7 mouse cellular contexts compared by ENCODE assay signal in the genomic region with DNA sequence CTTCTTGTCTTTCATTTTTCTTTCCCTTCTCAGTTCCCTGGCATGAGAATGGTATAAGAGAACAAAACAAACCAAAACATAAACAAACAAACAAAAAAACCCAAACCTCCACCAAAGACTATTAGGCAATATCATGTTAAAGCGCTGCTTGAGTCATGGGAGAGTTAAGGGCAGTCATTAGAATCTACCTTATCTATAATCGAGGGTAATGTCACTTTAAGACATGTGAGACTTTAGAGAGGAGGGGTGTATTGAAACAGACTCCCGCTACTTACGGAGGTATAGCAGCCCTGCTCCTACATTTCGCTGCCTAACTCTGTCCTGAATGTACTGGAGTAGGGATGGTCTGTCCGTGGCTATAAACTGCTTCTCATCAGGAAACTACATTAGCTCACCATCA. TPM values are rescaled to one million over a fixed set of nuclear protein-coding genes. Genes with fewer than 3 reads are reported as not detected.
DNase-seq lines count a peak whose midpoint lies in the region; ATAC-seq lines count a peak whose summit lies in the region.

Gene Fam19a1 (plus strand): TSS at position 301 of the 400 bp plus-strand sequence.

- H3K36me3 ChIP-seq in kidney, embryonic 16.5 days (ENCODE audit: insufficient read depth, low read length): no peaks in the 10 kb centered on the region
- no peaks in the 10 kb centered on the region for H3K36me3 ChIP-seq in embryonic facial prominence, embryonic 12.5 days
- no peaks in the 10 kb centered on the region for H3K36me3 ChIP-seq in hindbrain, embryonic 15.5 days
- H3K36me3 ChIP-seq in limb, embryonic 15.5 days: no peaks in the 10 kb centered on the region

- no peaks in the 10 kb centered on the region for H3K27me3 ChIP-seq in kidney, embryonic 16.5 days (ENCODE audit: insufficient read depth, low read length)
- H3K27me3 ChIP-seq in embryonic facial prominence, embryonic 12.5 days: no peaks in the 10 kb centered on the region
- H3K27me3 ChIP-seq in hindbrain, embryonic 15.5 days: no peaks in the 10 kb centered on the region
- H3K27me3 ChIP-seq in limb, embryonic 15.5 days: no peaks in the 10 kb centered on the region

- H3K9ac ChIP-seq in kidney, embryonic 16.5 days (replicated peaks; ENCODE audit: low read length): 0 out of 2 replicates have a peak within 1 kb of the TSS, but pooled peaks have one; percentile 51
- no peak within 1 kb of the TSS for H3K9ac ChIP-seq in embryonic facial prominence, embryonic 12.5 days
- H3K9ac ChIP-seq in hindbrain, embryonic 15.5 days: peak within 1 kb of the TSS; percentile 36; the same call in 1 of the 2 replicates
- no peak within 1 kb of the TSS for H3K9ac ChIP-seq in limb, embryonic 15.5 days

- H3K27ac ChIP-seq in kidney, embryonic 16.5 days (ENCODE audit: low read length): no peak within 1 kb of the TSS
- no peak within 1 kb of the TSS for H3K27ac ChIP-seq in embryonic facial prominence, embryonic 12.5 days
- H3K27ac ChIP-seq in hindbrain, embryonic 15.5 days (replicated peaks): no peak within 1 kb of the TSS
- no peak within 1 kb of the TSS for H3K27ac ChIP-seq in limb, embryonic 15.5 days

- peak within 1 kb of the TSS; percentile 99 for H3K4me2 ChIP-seq in kidney, embryonic 16.5 days (replicated peaks; ENCODE audit: low read depth, low read length)
- H3K4me2 ChIP-seq in embryonic facial prominence, embryonic 12.5 days (replicated peaks): peak within 1 kb of the TSS; percentile 40
- H3K4me2 ChIP-seq in hindbrain, embryonic 15.5 days: peak within 1 kb of the TSS; percentile 67
- peak within 1 kb of the TSS; percentile 39 for H3K4me2 ChIP-seq in limb, embryonic 15.5 days

- H3K4me1 ChIP-seq in kidney, embryonic 16.5 days (ENCODE audit: insufficient read depth, low read length): peaks cover 17% of the 10 kb centered on the region
- H3K4me1 ChIP-seq in embryonic facial prominence, embryonic 12.5 days: peaks cover 6% of the 10 kb centered on the region
- H3K4me1 ChIP-seq in hindbrain, embryonic 15.5 days (replicated peaks): peaks cover 19% of the 10 kb centered on the region
- H3K4me1 ChIP-seq in limb, embryonic 15.5 days: peaks cover 14% of the 10 kb centered on the region; the same call in 1 of the 2 replicates

- WGBS in kidney, embryonic 16.5 days: 20% methylated on average over 6 of the region's 6 CpGs
- 24% methylated on average over 6 of the region's 6 CpGs for WGBS in embryonic facial prominence, embryonic 12.5 days
- 32% methylated on average over 6 of the region's 6 CpGs for WGBS in hindbrain, embryonic 15.5 days
- 20% methylated on average over 6 of the region's 6 CpGs for WGBS in limb, embryonic 15.5 days

- peak within 1 kb of the TSS; percentile 38 for H3K4me3 ChIP-seq in kidney, embryonic 16.5 days (ENCODE audit: low read length)
- H3K4me3 ChIP-seq in embryonic facial prominence, embryonic 12.5 days: peak within 1 kb of the TSS; percentile 15; the same call in 1 of the 2 replicates
- H3K4me3 ChIP-seq in hindbrain, embryonic 15.5 days: peak within 1 kb of the TSS; percentile 43
- peak within 1 kb of the TSS; percentile 28 for H3K4me3 ChIP-seq in limb, embryonic 15.5 days

- no peak for ATAC-seq in kidney, embryonic 16.5 days (ENCODE audit: low FRiP score, low TSS enrichment)
- no peak for ATAC-seq in embryonic facial prominence, embryonic 12.5 days (ENCODE audit: insufficient number of reproducible peaks, insufficient read depth, low FRiP score, low TSS enrichment)
- ATAC-seq in hindbrain, embryonic 15.5 days (ENCODE audit: low FRiP score, low read depth): no peak
- no peak for ATAC-seq in limb, embryonic 15.5 days (ENCODE audit: insufficient number of reproducible peaks, low FRiP score, low TSS enrichment, low read depth)
- ATAC-seq in megakaryocyte, adult 5-6 weeks (ENCODE audit: poor library complexity, severe bottlenecking): no peak

- no peaks in the 10 kb centered on the region for H3K9me3 ChIP-seq in kidney, embryonic 16.5 days (ENCODE audit: low read length)
- no peaks in the 10 kb centered on the region for H3K9me3 ChIP-seq in embryonic facial prominence, embryonic 12.5 days
- no peaks in the 10 kb centered on the region for H3K9me3 ChIP-seq in hindbrain, embryonic 15.5 days
- no peaks in the 10 kb centered on the region for H3K9me3 ChIP-seq in limb, embryonic 15.5 days

- no peak for DNase-seq in kidney, postnatal 4 days
- DNase-seq in cerebellum, adult 9-10 months: no peak

RNA-seq across cellular contexts. Expression of gene Fam19a1, which starts in this region (rescaled TPM):
- polyA plus RNA-seq in kidney, embryonic 16.5 days (2015; fragmentation: Nextera tagmentation; extraction: Ambion mirVana): 3.3 and 3.8 TPM in 2 replicates
- 2.5 and 3.1 TPM in 2 replicates for polyA plus RNA-seq in embryonic facial prominence, embryonic 12.5 days (2016; fragmentation: Nextera tagmentation; extraction: Ambion mirVana)
- 21.5 and 22.9 TPM in 2 replicates for polyA plus RNA-seq in hindbrain, embryonic 15.5 days (2015; fragmentation: Nextera tagmentation; extraction: Ambion mirVana)
- polyA plus RNA-seq in limb, embryonic 15.5 days (2015; fragmentation: Nextera tagmentation; extraction: Ambion mirVana): 2.3 and 2.4 TPM in 2 replicates
- not detected in 2 replicates for total RNA-seq in megakaryocyte, adult 5-6 weeks (2015)
- not detected in 2 replicates for total RNA-seq in megakaryocyte, adult 5-6 weeks (2017)

Comparison
In these comparisons a context has a peak if more than half of its experiments do, and no peak if none do; other contexts are left out.
1. H3K4me2 ChIP-seq: peak in every context shown above with its lines; median percentile 99 in kidney, embryonic 16.5 days; 67 in hindbrain, embryonic 15.5 days; 40 in embryonic facial prominence, embryonic 12.5 days; 39 in limb, embryonic 15.5 days.
2. H3K9ac ChIP-seq: peak in kidney, embryonic 16.5 days (single experiment) and hindbrain, embryonic 15.5 days (single experiment); none in embryonic facial prominence, embryonic 12.5 days (single experiment) and limb, embryonic 15.5 days (single experiment).
3. Peak in every context shown above with its lines, with median percentiles within 50 percentile points of each other: H3K4me3 ChIP-seq.